Mouse (Mus musculus): ENCODE measurements around the gene Defb39. TPM values are rescaled to one million over a fixed set of nuclear protein-coding genes. Genes with fewer than 3 reads are reported as not detected.

Defb39 gene
- not detected in 2 replicates for polyA plus RNA-seq (2012)

- TF ChIP-seq GATA1 (IDR thresholded peaks at IDR 0.05; ENCODE audit: low read length), result no peak
These were observed at the start of gene Defb39 for GRCm38 (mm10) chr8:19064710-19065109. Gene Defb39 (minus strand): TSS chr8:19064810.

- no peak for TF ChIP-seq GATA1 (IDR thresholded peaks at IDR 0.05; ENCODE audit: low read length)
These were observed 1.4 kb upstream of the Defb39 start for GRCm38 (mm10) chr8:19066013-19066412.

DNA sequence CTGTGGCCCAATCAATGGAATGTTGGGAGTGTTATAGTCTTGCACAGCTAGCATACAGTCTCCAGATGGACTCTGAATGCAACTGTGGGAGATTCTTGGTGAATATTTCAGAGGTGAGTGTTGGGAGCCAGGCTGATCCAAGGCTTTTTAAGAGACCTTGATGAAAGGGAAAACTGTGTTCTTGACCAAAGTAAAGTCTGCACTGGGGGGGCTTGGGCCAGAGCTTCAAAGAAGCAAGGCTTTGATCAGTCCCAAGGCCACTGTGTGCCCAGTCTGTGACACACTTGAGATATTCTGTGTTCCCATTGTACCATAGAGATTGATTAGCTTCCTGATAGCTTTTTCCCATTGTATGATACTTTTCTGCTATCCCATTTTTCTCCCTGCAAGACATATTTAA is 1.7 kb downstream of the Defb39 start:
- TF ChIP-seq GATA1 (IDR thresholded peaks at IDR 0.05; ENCODE audit: low read length), result no peak

- TF ChIP-seq GATA1 (IDR thresholded peaks at IDR 0.05; ENCODE audit: low read length), result no peak
These were observed 19.4 kb downstream of the Defb39 start for GRCm38 (mm10) chr8:19045242-19045641.

- no peak for TF ChIP-seq GATA1 (IDR thresholded peaks at IDR 0.05; ENCODE audit: low read length)
These were observed 38.1 kb downstream of the Defb39 start, which contains the start of gene Defb38 for GRCm38 (mm10) chr8:19026466-19026865. Gene Defb38 (minus strand): TSS chr8:19026566.

Other genes with a start within 250 kb of the Defb39 start
- gene Defb40, start 86.6 kb downstream of the Defb39 start, polyA plus RNA-seq (2012), result not detected in 2 replicates
- not detected in 2 replicates for gene Defb37, start 73.8 kb downstream of the Defb39 start, polyA plus RNA-seq (2012)
- not detected in 2 replicates for gene Defb38, start 38.2 kb downstream of the Defb39 start, polyA plus RNA-seq (2012)
- not detected in 2 replicates for gene Defb12, start 50.0 kb upstream of the Defb39 start, polyA plus RNA-seq (2012)
- not detected in 2 replicates for gene Defb34, start 58.9 kb upstream of the Defb39 start, polyA plus RNA-seq (2012)
- gene Gm45826, start 76.0 kb upstream of the Defb39 start, polyA plus RNA-seq (2012), result not detected in 2 replicates
- gene Defb14, start 129.5 kb upstream of the Defb39 start, polyA plus RNA-seq (2012), result not detected in 2 replicates
- not detected in 2 replicates for gene Defb4, start 133.9 kb upstream of the Defb39 start, polyA plus RNA-seq (2012)
- gene Defb6, start 160.7 kb upstream of the Defb39 start, polyA plus RNA-seq (2012), result not detected in 2 replicates
- not detected in 2 replicates for gene Defb46, start 175.1 kb upstream of the Defb39 start, polyA plus RNA-seq (2012)
- not detected in 2 replicates for gene Defb5, start 182.8 kb upstream of the Defb39 start, polyA plus RNA-seq (2012)
- not detected in 2 replicates for gene Defb3, start 228.6 kb upstream of the Defb39 start, polyA plus RNA-seq (2012)